Mouse (Mus musculus): ENCODE data around the gene Apoa5. TPM values are rescaled to one million over a fixed set of nuclear protein-coding genes. Genes with fewer than 3 reads are reported as not detected.
"Not testable (repeated sequence)": the region's sequence is repeated elsewhere in the genome, so short reads cannot be mapped to it uniquely, and the experiment has no call there.

Gene Apoa5
- total RNA-seq, 2 experiments from 2014 or later: not detected

GRCm38 (mm10) chr9:46259111-46259510 lies 9.3 kb upstream of the Apoa5 start:
- intact Hi-C loops (cut with DNase I): no loop called here
- DNase-seq: no peak

- DNase-seq: no peak
Measured at GRCm38 (mm10) chr9:46261131-46261530, 7.3 kb upstream of the Apoa5 start.

DNA sequence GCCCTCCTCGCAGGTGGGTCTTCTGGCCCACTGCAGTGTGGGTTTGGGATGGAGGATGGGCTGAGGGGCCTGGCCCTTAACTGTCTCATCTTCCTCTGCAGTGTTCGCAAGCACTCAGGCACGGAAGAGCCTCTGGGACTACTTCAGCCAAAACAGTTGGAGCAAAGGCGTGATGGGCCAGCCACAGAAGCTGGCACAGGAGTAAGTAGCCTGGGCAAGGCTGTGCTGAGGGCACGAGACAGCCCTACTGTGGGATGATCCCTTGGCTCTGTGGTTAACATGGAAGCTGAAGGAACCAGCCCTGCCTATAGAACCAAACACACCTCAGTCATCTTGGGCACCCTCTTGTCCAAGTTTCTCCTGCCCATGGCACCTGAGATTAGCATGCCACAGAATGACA lies 692 bp downstream of the Apoa5 start:
- DNase-seq: no peak
- intact Hi-C loops (cut with DNase I): no loop called here

More at GRCm38 (mm10) chr9:46261131-46261530, 7.3 kb upstream of the Apoa5 start:
- intact Hi-C loops (cut with DNase I): no loop called here

GRCm38 (mm10) chr9:46270782-46271181 lies 2.3 kb downstream of the Apoa5 start:
- DNase-seq: no peak
- intact Hi-C loops (cut with DNase I): no loop called here

DNA sequence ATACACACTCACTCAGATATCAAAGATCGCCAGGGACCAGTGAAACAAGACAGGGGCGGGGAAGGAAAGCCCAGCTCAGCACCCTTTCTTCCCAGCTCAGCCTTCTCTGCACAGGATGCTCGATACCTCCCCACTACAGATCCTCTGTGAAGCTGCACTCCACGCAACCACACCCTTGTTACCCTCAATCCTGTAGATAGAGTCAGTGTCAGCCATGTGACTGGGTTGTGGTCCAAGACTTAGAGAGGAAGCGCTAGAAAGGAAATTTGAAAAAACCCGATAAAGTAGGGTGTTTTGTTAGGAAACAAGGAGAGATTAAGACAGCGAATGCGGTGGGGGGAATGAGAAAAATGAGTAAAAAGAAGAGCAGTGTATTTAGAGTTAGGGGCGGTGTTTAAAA lies 3.6 kb downstream of the Apoa5 start:
- intact Hi-C loops (cut with DNase I): no loop called here
- DNase-seq: no peak

GRCm38 (mm10) chr9:46272677-46273454 lies 4.4 kb downstream of the Apoa5 start, which contains the start of gene Zpr1:
TSS of gene Zpr1 (plus strand) at chr9:46273064.
- intact Hi-C loops (cut with DNase I): no loop called here
- peak; percentile 85 for DNase-seq

GRCm38 (mm10) chr9:46274494-46274893 lies 6.1 kb downstream of the Apoa5 start:
- no peak for DNase-seq
- intact Hi-C loops (cut with DNase I): no loop called here

DNA sequence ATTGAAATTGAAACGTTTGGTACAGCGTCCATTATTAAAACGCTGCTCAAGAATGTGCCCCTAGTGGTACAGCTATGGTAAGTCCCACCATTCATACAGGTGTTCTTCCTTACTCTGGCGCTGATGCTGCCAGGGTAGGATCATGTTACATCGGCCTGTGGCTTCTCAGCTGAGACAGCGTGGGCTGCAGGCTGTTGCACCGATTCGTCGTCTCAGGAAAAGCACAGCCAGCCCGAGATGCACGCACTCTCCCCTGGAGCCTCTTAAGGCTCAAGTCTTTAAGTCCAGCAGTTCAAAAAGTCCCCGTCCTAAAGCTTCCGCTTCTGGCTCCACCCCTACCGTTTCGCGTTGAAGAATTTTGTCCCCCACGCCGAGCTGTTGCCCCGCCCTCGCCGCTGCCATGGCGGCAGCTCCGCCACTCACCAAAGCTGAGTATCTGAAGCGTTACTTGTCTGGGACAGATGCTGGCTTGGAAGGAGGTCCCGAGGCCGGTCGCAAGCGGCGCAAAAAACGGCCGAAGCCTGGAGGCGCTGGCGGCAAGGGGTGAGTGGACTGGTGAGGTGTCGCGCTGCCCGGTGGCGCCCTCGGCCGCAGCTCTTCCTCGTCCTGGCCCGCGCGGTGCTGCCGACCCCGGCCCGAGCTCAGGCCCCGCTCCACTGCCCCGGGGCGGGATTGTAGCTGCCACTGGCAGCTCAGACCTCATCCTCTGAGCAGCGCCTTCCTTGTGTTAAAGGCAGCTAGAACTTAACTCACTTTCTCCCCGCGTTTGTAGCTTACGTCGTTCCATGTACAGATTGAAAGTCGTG lies 14.4 kb downstream of the Apoa5 start, which contains the start of gene Bud13:
TSS of gene Bud13 (plus strand) at position 378 of the 806 bp plus-strand sequence.
- intact Hi-C loops (cut with DNase I): no loop called here

GRCm38 (mm10) chr9:46298381-46298780 lies 29.9 kb downstream of the Apoa5 start:
- intact Hi-C loops (cut with DNase I): no loop called here
- no peak for DNase-seq

More for the DNA sequence above, 14.4 kb downstream of the Apoa5 start, which contains the start of gene Bud13:
- DNase-seq: peak; percentile 94

DNA sequence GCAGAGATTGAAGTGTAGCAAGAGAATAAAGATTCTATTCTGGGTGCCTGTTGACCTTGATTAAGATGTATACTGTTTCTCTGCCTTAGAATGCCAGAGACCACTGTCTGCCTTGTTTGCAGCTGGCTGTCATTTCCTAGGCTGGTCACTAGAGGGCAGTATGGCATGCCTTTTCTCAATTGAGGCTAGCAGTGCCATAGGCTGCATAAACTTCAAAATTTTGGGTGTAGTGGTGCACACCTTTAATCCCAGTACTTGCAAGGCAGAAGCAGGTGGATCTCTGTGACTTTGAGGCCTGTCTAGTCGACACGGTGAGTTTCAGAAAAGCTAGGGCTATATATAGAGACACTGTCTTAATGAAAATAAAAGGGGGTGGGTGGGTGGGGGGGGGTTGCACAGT lies 33.7 kb downstream of the Apoa5 start:
- intact Hi-C loops (cut with DNase I): no loop called here
- DNase-seq: peak; percentile 61

- intact Hi-C loops (cut with DNase I): no loop called here
Measured at GRCm38 (mm10) chr9:46309121-46309520, 40.7 kb downstream of the Apoa5 start.

DNA sequence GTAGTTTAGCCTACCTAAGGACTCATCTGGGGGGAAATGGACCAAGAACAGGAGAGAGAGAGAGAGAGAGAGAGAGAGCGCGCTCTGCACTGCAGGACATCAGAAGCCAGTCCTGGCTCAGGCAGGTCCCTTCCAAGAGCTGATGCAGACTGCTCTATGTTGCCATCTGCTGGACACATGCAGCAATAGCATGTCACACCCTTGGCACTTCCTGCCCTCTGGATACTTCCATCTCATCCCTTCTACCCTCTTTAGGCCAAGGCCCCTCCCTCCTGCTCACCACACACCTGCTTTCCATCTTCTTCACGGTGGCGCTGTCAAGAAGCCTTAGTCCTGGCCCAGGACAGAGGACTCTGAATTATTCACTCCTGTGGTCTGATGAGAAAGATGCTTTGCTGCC lies 46.1 kb downstream of the Apoa5 start:
- intact Hi-C loops (cut with DNase I): no loop called here
- DNase-seq: peak; percentile 66

More at GRCm38 (mm10) chr9:46309121-46309520, 40.7 kb downstream of the Apoa5 start:
- no peak for DNase-seq

GRCm38 (mm10) chr9:46314921-46315320 lies 46.5 kb downstream of the Apoa5 start:
- intact Hi-C loops (cut with DNase I): no loop called here
- DNase-seq: no peak

DNA sequence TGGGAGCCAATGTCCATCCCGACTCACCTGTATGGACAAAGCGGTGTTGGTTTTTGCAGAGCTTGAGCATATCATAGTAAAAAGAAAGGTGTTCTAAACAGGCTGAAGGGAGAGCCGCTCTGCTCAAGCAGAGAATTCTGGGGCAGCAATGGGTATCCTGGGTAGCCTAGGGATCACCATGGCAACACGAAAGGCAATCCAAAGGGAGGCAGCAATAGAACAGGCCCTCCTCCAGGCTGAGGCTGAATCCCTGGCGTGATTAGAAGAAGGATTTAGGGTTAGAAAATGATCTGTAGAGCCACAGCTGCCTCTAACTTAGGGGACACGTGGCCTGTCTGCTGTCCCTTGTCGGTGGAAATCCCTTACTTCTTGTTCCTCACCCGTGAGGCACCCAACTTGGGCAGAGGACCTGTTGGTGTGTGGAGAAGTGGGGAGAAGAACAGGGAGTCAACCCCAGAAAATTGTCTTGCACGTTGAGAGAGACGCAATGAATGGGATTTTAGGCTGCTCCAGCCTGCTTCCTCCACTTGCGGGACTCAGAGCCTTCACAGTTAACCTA lies 47.5 kb downstream of the Apoa5 start:
- intact Hi-C loops (cut with DNase I): no loop called here

GRCm38 (mm10) chr9:46316388-46316787 lies 48.0 kb downstream of the Apoa5 start:
- intact Hi-C loops (cut with DNase I): no loop called here
- DNase-seq: peak; percentile 57

More for the DNA sequence above, 47.5 kb downstream of the Apoa5 start:
- DNase-seq: no peak

DNA sequence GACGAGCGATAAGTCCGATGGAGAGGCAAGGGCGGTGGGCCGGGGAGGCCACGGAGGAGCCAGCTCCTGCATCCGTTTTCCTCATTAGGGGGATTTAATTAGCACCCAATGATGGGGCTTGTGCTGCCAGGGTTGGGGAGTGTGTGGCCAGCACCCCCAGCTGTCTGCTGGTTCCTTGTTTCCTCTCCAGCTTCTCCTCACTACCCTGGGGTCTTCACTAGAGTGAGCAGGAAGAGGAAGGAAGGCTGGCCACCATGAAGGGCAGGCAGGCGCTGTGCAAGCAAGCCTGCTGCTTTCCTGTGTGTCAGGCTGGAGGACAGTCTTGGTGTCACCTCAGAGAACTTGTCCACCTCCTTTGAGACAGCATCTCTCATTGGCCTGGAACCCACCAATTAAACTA lies 48.5 kb downstream of the Apoa5 start:
- intact Hi-C loops (cut with DNase I): no loop called here
- DNase-seq: peak; percentile 31

GRCm38 (mm10) chr9:46317957-46318356 lies 49.5 kb downstream of the Apoa5 start:
- intact Hi-C loops (cut with DNase I): no loop called here
- no peak for DNase-seq

DNA sequence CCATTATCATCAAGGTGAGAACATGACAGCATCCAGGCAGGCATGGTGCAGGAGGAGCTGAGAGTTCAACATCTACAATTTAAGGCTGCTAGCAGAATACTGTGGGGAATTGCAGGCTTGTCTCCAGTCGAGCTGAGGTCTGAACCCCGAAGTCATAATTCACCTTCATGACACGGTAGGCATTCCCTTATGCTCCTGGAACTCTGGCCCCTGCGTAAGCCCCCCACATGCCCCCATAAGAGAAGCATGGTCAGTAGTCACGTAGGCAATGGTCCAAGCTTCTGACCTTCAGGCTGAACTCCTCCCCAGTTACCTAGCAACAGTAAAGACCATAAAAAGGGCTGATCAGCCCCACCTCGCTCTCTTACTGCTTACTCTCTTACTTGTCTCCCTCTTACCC lies 51.5 kb downstream of the Apoa5 start, which contains the start of gene 4931429L15Rik:
TSS of gene 4931429L15Rik (minus strand) at position 101 of the 400 bp plus-strand sequence.
- DNase-seq; intact Hi-C loops (cut with DNase I): not testable (repeated sequence)

DNA sequence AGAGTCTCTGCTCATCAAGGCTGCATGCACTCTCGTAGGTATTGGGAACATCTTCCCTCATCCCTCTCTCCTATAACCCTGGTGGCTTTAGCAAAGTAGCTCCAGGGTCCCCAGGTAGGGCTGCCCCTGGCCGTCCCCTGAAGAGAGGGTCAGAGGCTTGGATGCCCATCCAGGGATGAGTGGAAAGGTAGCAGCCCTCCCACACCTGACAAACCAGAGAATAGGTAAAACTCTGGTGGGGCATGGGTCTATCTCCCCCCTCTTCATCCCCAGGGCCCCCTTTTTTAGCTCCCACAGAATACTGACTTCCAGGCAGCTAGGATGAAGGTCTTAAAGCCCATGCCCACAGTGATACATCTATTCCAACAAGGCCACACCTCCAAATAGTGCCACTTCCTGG lies 52.0 kb downstream of the Apoa5 start:
- intact Hi-C loops (cut with DNase I): no loop called here
- no peak for DNase-seq
